Mouse (Mus musculus) liver, postnatal 0 days (tissue): Measurements from ENCODE around the gene Ttc39d. TPM values are rescaled to one million over a fixed set of nuclear protein-coding genes. Genes with fewer than 3 reads are reported as not detected.

Experiments used
- ATAC-seq: fragments of 200-750 bp; cut with Nextera tagmentation; 2 replicates; pipeline ENCODE4 v1.8.0; 2017; ENCODE audit warnings: mild to moderate bottlenecking, moderate library complexity
- DNase-seq: peaks from one replicate; pipeline ENCODE4 v3.0.0-alpha.2; 2016
- H3K27ac ChIP-seq: fragments of 300-500 bp; sonication (generic); 2 replicates; pipeline ENCODE4 v1.5.1; 2014; ENCODE audit warnings: antibody characterized with exemption, moderate library complexity, mild to moderate bottlenecking, low read depth
- H3K27me3 ChIP-seq: fragments of 300-500 bp; sonication (generic); 2 replicates; pipeline ENCODE4 v1.6.1; 2014; ENCODE audit warnings: low read length, control low read depth, mixed read lengths; ENCODE audit not compliant: insufficient read depth
- H3K36me3 ChIP-seq: fragments of 300-500 bp; sonication (generic); replicated peaks from 2 replicates; pipeline ENCODE4 v1.6.1; 2014; ENCODE audit warnings: mild to moderate bottlenecking, control low read depth, low read length, moderate library complexity, mixed read lengths; ENCODE audit not compliant: insufficient read depth
- H3K4me1 ChIP-seq: fragments of 300-500 bp; sonication (generic); 2 replicates; pipeline ENCODE4 v1.6.1; 2014; ENCODE audit warnings: antibody characterized with exemption, mild to moderate bottlenecking, control low read depth; ENCODE audit not compliant: insufficient read depth
- H3K4me2 ChIP-seq: fragments of 300-500 bp; sonication (generic); 2 replicates; pipeline ENCODE4 v1.6.1; 2014; ENCODE audit warnings: low read depth, mild to moderate bottlenecking, low read length, moderate library complexity, mixed read lengths
- H3K4me3 ChIP-seq: fragments of 300-500 bp; sonication (generic); 2 replicates; pipeline ENCODE4 v1.5.1; 2014; ENCODE audit warnings: low read depth, low read length
- H3K9ac ChIP-seq: fragments of 300-500 bp; sonication (generic); replicated peaks from 2 replicates; pipeline ENCODE4 v1.6.1; 2014; ENCODE audit warnings: mild to moderate bottlenecking, moderate library complexity
- H3K9me3 ChIP-seq: fragments of 300-500 bp; sonication (generic); 2 replicates; pipeline ENCODE4 v1.6.1; 2016; ENCODE audit warnings: mild to moderate bottlenecking, control low read depth, low read length, mixed read lengths
- CTCF ChIP-seq: sonication (generic); IDR thresholded peaks from 2 replicates; pipeline ENCODE4 v1.5.1; 2016; ENCODE audit warnings: antibody characterized with exemption, low read depth
- EP300 ChIP-seq: IDR thresholded peaks from 2 replicates; pipeline ENCODE4 v1.6.1; 2016; ENCODE audit warnings: antibody characterized with exemption, low read depth, mild to moderate bottlenecking
- WGBS: fragments of 180-500 bp; shearing (Covaris S2); extraction: QIAGEN DNeasy Blood & Tissue Kit; methylation state at CpG from one replicate; pipeline ENCODE4 v1.1.7; 2014; ENCODE audit not compliant: insufficient replicate concordance; 5-methylcytosine and 5-hydroxymethylcytosine counted together
- polyA plus RNA-seq: library from polyadenylated mRNA; unstranded; fragments of >200 nt; fragmentation: Nextera tagmentation; extraction: Ambion mirVana; gene quantifications from 2 replicates; pipeline ENCODE4 v1.2.1, GENCODE M21; 2015

Ttc39d gene
- polyA plus RNA-seq, 1 experiment from 2014 or later: not detected

GRCm38 (mm10) chr17:80255208-80255607, 47.9 kb downstream of the Ttc39d start:
- Histone ChIP-seq H3K4me3 (no peak overlapping the region), H3K27ac (0 out of 2 replicates have a peak overlapping the region, but pooled peaks have one; percentile 11), H3K4me1 (no peaks in the 10 kb centered on the region), H3K9ac (no peak overlapping the region), H3K4me2 (no peak overlapping the region), H3K9me3 (no peaks in the 10 kb centered on the region), H3K27me3 (no peaks in the 10 kb centered on the region), H3K36me3 (peaks cover 63% of the 10 kb centered on the region)
- DNase-seq: peak; percentile 25
- ATAC-seq: peak; percentile 54; the same call in 1 of the 2 replicates
- peak; percentile 22; the same call in 1 of the 2 replicates for TF ChIP-seq EP300
- TF ChIP-seq CTCF: no peak
- WGBS: 61% methylated on average over 13 of the region's 13 CpGs

- DNase-seq: no peak
- Histone ChIP-seq H3K4me2 (no peak overlapping the region), H3K27ac (no peak overlapping the region), H3K27me3 (no peaks in the 10 kb centered on the region), H3K36me3 (peaks cover 51% of the 10 kb centered on the region), H3K4me3 (no peak overlapping the region), H3K9me3 (peaks cover 3% of the 10 kb centered on the region; the same call in 1 of the 2 replicates), H3K9ac (no peak overlapping the region), H3K4me1 (0 out of 2 replicates have a peak, but pooled peaks cover 2% of the 10 kb centered on the region)
- TF ChIP-seq EP300: no peak
- TF ChIP-seq CTCF: no peak
- 88% methylated on average over 4 of the region's 4 CpGs for WGBS
- ATAC-seq: no peak
Measured at GRCm38 (mm10) chr17:80267065-80267464, 59.8 kb downstream of the Ttc39d start.

Other genes starting within 250 kb of the Ttc39d start
- 13.4 and 14.9 TPM in 2 replicates for gene Hnrnpll, start 145.1 kb upstream of the Ttc39d start, polyA plus RNA-seq
- 47.0 and 47.8 TPM in 2 replicates for gene Galm, start 80.0 kb upstream of the Ttc39d start, polyA plus RNA-seq
- 131 and 142 TPM in 2 replicates for gene Srsf7, start 153 bp upstream of the Ttc39d start, polyA plus RNA-seq
- gene Gemin6, start 17.0 kb downstream of the Ttc39d start, polyA plus RNA-seq: 16.9 and 17.5 TPM in 2 replicates
- gene Morn2, start 82.7 kb downstream of the Ttc39d start, polyA plus RNA-seq: 11.2 and 11.4 TPM in 2 replicates
- gene Dhx57, start 83.0 kb downstream of the Ttc39d start, polyA plus RNA-seq: 1.7 and 1.9 TPM in 2 replicates
- 0.83 and 1.2 TPM in 2 replicates for gene Arhgef33, start 99.9 kb downstream of the Ttc39d start, polyA plus RNA-seq
- gene Gm10190, start 166.1 kb downstream of the Ttc39d start, polyA plus RNA-seq: 0.51 and 0.92 TPM in 2 replicates